Mouse (Mus musculus) liver, embryonic 15.5 days (tissue): ENCODE measurements around the gene Hunk. TPM values are rescaled to one million over a fixed set of nuclear protein-coding genes. Genes with fewer than 3 reads are reported as not detected.

Experiments
- ATAC-seq: fragments of 200-750 bp; cut with Nextera tagmentation; 2 replicates; pipeline ENCODE4 v1.8.0; 2017; ENCODE audit warnings: moderate number of reproducible peaks, mild to moderate bottlenecking, moderate library complexity; ENCODE audit not compliant: insufficient read depth
- H3K27ac ChIP-seq: fragments of 300-500 bp; sonication (generic); replicated peaks from 2 replicates; pipeline ENCODE4 v1.5.1; 2015; ENCODE audit warnings: mild to moderate bottlenecking, inconsistent platforms
- H3K27me3 ChIP-seq: fragments of 300-500 bp; sonication (generic); 2 replicates; pipeline ENCODE4 v1.6.1; 2015; ENCODE audit warnings: mild to moderate bottlenecking, inconsistent platforms
- H3K36me3 ChIP-seq: fragments of 300-500 bp; sonication (generic); replicated peaks from 2 replicates; pipeline ENCODE4 v1.6.1; 2015; ENCODE audit warnings: moderate library complexity, mild to moderate bottlenecking, inconsistent platforms
- H3K4me1 ChIP-seq: fragments of 300-500 bp; sonication (generic); replicated peaks from 2 replicates; pipeline ENCODE4 v1.6.1; 2015; ENCODE audit warnings: inconsistent platforms
- H3K4me2 ChIP-seq: fragments of 300-500 bp; sonication (generic); 2 replicates; pipeline ENCODE4 v1.6.1; 2015; ENCODE audit warnings: moderate library complexity, mild to moderate bottlenecking, inconsistent platforms
- H3K4me3 ChIP-seq: fragments of 300-500 bp; sonication (generic); replicated peaks from 2 replicates; pipeline ENCODE4 v1.5.1; 2015; ENCODE audit warnings: mild to moderate bottlenecking, inconsistent platforms
- H3K9ac ChIP-seq: fragments of 300-500 bp; sonication (generic); 2 replicates; pipeline ENCODE4 v1.6.1; 2015; ENCODE audit warnings: moderate library complexity, mild to moderate bottlenecking, inconsistent platforms
- H3K9me3 ChIP-seq: fragments of 300-500 bp; sonication (generic); replicated peaks from 2 replicates; pipeline ENCODE4 v1.6.1; 2016; ENCODE audit warnings: inconsistent platforms
- WGBS: fragments of 180-500 bp; shearing (Covaris S2); methylation state at CpG from one replicate; pipeline ENCODE4 v1.1.7; 2015; ENCODE audit warnings: mixed read lengths; ENCODE audit not compliant: insufficient replicate concordance; 5-methylcytosine and 5-hydroxymethylcytosine counted together
- polyA plus RNA-seq: library from polyadenylated mRNA; unstranded; fragments of >200 nt; fragmentation: Nextera tagmentation; extraction: Ambion mirVana; gene quantifications from 2 replicates; pipeline ENCODE4 v1.2.1, GENCODE M21; 2015

Hunk gene
- polyA plus RNA-seq, 1 experiment from 2014 or later: 1.2 TPM

DNA sequence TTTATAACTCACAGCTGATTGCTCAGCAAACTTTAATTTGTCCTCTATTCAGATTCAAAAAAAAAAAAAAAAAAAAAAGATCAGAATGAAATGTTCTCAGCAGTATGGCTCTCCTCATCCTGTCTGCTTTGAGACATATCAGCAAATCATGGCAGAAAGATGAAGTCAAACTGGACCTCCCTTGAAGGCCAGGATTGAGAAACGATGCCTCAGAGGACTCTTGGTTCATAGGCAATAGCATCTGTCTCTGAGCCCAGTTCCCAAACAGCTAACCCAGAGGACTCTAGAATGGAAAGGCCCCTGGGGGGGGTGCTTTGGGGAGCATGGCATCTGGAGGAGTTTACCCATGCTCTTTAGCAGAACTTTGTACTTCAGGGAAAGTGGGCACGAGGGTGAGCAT lies 119.9 kb downstream of the Hunk start:
- H3K4me3 ChIP-seq: no peak overlapping the region
- WGBS: 63% methylated on average over 2 of the region's 2 CpGs

DNA sequence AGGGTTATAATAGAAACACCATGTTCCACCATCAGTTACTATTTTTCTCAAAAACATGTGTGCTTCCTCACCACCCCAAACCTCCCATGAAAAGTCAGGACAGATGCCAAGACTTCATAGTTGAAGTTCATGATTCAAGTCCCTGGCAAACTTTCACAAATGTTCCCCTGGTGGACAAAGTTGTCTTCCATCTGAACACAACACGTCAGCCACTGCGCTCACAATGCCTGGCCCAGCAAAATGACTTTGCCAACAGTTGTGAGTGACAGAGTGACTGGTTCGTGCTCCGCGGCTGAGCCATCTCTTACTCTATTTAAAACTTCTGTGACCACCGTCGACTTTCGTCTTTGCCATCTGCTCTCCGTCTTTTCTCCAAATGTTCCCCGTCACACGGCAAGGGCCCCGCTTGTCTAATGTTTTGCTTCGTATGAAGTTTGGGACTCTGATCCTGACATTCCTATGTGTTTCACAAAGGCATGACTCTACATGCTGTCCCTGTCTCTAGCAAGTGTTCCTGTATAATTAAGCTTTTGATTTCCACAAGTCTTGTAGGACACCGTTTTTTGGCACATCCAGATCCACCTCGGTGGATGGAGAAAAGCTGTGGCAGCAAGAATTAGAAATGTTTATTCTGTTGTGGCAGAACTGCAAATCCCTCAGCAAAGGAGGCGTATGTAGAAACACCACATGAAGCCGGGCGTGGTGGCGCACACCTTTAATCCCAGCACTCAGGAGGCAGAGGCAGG lies 125.9 kb downstream of the Hunk start:
- Histone ChIP-seq H3K4me1 (no peaks in the 10 kb centered on the region), H3K36me3 (no peaks in the 10 kb centered on the region), H3K27ac (no peak overlapping the region), H3K4me3 (no peak overlapping the region), H3K9me3 (no peaks in the 10 kb centered on the region), H3K27me3 (no peaks in the 10 kb centered on the region), H3K9ac (no peak overlapping the region), H3K4me2 (no peak overlapping the region)
- no peak for ATAC-seq
- 76% methylated on average over 19 of the region's 19 CpGs for WGBS

More for the DNA sequence above, 119.9 kb downstream of the Hunk start:
- H3K27me3 ChIP-seq: no peaks in the 10 kb centered on the region
- no peak overlapping the region for H3K9ac ChIP-seq
- H3K27ac ChIP-seq: no peak overlapping the region
- H3K9me3 ChIP-seq: no peaks in the 10 kb centered on the region
- H3K4me1 ChIP-seq: no peaks in the 10 kb centered on the region
- no peaks in the 10 kb centered on the region for H3K36me3 ChIP-seq
- no peak for ATAC-seq
- no peak overlapping the region for H3K4me2 ChIP-seq

DNA sequence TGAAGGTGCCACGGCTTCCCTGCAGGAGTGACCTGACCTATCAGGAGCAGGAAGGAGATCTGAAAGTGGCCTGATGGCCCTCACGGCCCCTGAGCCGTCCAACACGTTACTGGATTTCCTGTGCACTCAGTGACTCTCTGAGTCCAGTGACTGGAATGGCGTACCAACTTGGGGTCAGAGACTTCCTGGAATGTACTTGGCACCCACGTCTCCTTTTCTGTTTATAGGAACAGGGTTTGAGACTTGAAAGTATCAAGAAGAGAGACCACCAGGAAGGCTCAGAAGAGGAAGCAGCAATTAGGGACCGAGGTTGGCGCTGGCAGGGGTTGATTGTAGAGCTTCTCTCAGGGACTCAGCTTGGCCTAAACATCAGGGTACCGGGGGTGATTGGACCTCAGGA lies 131.2 kb downstream of the Hunk start:
- Histone ChIP-seq H3K4me2 (no peak overlapping the region), H3K27me3 (no peaks in the 10 kb centered on the region), H3K9me3 (no peaks in the 10 kb centered on the region), H3K4me1 (no peaks in the 10 kb centered on the region), H3K9ac (no peak overlapping the region), H3K36me3 (no peaks in the 10 kb centered on the region), H3K27ac (no peak overlapping the region), H3K4me3 (no peak overlapping the region)
- no peak for ATAC-seq
- WGBS: 27% methylated on average over 9 of the region's 9 CpGs

DNA sequence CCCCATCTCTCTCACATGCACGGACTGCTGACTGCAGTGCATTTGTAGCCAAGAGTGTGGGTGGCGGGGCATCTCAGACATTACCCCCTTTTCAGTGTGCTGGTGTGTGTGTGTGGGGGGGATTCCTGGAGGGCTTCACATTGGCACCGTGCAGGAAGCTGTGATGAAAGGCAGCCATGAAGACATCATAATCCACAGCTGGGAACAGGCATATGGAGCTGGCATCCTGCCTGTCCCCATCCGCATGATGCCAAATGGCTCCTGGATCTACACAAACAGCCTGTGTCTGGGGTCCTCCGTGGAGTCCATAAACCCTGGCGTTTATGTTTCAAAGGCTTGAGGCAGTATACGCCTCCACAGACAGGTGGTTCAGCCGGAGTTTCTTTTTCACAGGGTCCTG lies 132.4 kb downstream of the Hunk start:
- no peak overlapping the region for H3K4me2 ChIP-seq

DNA sequence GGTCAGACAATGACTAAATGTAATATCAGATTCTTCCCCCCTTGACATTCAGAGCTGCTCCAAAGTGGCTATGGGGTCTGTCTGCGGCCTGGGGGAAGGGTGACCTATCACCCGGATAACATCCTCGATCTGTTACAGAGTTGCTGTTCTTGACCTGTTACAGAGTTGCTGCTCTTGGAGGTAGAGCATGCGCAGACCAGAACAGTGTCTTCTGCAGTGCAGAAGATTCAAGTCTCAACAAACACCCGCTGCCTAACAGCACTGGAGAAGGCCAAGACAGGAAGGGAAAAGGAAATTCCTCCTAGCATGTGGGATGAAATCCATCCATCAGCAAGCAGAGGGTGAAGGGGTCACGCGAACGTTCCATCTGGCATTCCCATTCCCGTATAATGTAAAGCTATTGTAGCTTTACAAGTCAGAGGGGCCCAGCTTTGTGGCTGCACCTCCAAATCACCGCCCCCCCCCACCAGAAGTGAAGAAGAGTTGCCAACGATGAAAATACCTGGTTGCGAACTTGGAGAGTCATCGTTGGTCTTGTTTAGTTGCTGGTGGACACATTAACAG lies 133.0 kb downstream of the Hunk start:
- H3K4me2 ChIP-seq: no peak overlapping the region
- no peaks in the 10 kb centered on the region for H3K9me3 ChIP-seq
- no peak overlapping the region for H3K9ac ChIP-seq
- ATAC-seq: no peak
- no peaks in the 10 kb centered on the region for H3K36me3 ChIP-seq
- no peaks in the 10 kb centered on the region for H3K4me1 ChIP-seq
- H3K4me3 ChIP-seq: no peak overlapping the region
- H3K27me3 ChIP-seq: no peaks in the 10 kb centered on the region
- no peak overlapping the region for H3K27ac ChIP-seq
- WGBS: 61% methylated on average over 13 of the region's 13 CpGs

More for the DNA sequence above, 132.4 kb downstream of the Hunk start:
- H3K27ac ChIP-seq: no peak overlapping the region
- H3K4me3 ChIP-seq: no peak overlapping the region
- H3K4me1 ChIP-seq: no peaks in the 10 kb centered on the region
- no peaks in the 10 kb centered on the region for H3K36me3 ChIP-seq
- ATAC-seq: no peak
- H3K9ac ChIP-seq: no peak overlapping the region
- no peaks in the 10 kb centered on the region for H3K9me3 ChIP-seq
- WGBS: 71% methylated on average over 8 of the region's 8 CpGs
- H3K27me3 ChIP-seq: no peaks in the 10 kb centered on the region

DNA sequence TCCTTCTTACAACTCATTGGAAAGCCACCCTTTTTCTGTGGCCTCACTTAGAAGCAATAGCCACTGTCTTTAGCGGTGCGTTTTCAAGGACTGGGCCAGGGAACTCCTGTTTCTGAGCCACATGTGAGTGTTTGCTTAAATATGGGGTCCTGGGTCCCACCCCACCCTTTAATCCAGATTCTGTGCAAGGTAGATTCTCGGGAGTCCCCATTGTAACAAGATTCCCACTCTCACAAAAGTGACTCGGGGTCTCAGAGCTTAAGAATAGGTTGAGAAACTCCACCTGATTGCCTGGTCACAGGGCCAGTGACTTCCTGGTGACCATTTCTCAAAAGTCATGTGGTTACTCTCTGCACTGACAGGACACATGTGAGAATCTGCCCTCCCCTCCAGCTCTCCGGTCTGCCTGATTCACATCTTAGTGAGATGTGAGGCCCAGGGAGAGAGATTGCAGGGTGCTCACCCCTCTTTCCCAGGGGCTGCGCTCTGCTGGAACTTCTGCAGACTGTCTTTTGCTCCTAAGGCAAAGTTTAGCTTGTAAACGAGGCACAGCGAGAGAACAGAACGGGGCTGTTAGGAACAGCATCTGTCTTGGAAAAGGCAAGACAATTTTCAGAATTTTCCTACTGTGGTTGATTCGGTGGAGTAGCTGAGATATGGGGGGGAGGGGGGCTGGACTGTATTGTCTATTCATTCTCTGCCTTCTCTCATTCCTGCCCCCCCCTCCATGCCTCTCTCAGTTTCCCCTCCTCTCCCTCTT lies 135.6 kb downstream of the Hunk start:
- no peak overlapping the region for H3K4me3 ChIP-seq
- no peak overlapping the region for H3K4me2 ChIP-seq
- no peak overlapping the region for H3K9ac ChIP-seq
- no peaks in the 10 kb centered on the region for H3K4me1 ChIP-seq
- H3K9me3 ChIP-seq: no peaks in the 10 kb centered on the region
- H3K27ac ChIP-seq: no peak overlapping the region
- H3K36me3 ChIP-seq: no peaks in the 10 kb centered on the region
- ATAC-seq: no peak
- 23% methylated on average over 10 of the region's 10 CpGs for WGBS
- H3K27me3 ChIP-seq: no peaks in the 10 kb centered on the region

DNA sequence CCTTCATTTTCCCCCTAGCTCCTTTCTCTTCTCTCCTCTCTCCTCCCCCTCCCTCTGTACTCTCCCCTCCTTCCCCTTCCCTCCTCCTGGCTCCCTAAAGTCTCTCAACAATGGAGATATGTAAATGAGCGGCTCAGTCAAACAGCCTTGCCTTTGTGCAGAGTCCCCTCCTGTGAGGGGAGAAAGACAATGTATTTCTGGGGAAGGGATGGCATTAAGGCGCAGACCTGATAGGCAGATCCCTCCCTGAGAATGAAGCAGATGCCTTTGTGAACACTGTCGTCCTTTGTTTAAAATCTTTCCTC lies 136.1 kb downstream of the Hunk start:
- H3K9me3 ChIP-seq: no peaks in the 10 kb centered on the region
- H3K4me2 ChIP-seq: no peak overlapping the region
- H3K9ac ChIP-seq: no peak overlapping the region
- ATAC-seq: no peak
- no peaks in the 10 kb centered on the region for H3K4me1 ChIP-seq
- no peak overlapping the region for H3K27ac ChIP-seq
- WGBS: 39% methylated on average over 3 of the region's 3 CpGs
- no peaks in the 10 kb centered on the region for H3K27me3 ChIP-seq
- no peaks in the 10 kb centered on the region for H3K36me3 ChIP-seq
- no peak overlapping the region for H3K4me3 ChIP-seq

DNA sequence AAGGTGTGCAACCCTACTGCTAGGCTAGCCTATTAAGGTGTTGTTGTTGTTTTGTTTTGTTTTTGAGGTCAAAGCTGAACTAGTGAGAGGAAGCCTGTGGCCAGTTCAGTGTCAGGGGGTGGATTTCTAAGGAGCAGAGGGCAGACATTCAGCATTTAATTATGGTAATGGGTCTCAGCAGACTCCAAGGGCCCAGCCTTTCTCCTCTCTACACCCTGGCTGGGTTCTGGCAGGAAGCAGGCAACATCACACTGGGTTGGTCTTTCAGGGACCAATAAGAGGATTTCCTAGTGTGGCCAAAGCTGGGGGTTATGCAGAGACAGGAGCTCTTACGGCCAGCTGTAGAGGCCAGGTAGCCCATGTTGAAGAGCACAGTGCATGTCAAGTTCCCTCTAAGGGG lies 136.8 kb downstream of the Hunk start:
- ATAC-seq: no peak
- 64% methylated on average over 1 of the region's 1 CpGs for WGBS

DNA sequence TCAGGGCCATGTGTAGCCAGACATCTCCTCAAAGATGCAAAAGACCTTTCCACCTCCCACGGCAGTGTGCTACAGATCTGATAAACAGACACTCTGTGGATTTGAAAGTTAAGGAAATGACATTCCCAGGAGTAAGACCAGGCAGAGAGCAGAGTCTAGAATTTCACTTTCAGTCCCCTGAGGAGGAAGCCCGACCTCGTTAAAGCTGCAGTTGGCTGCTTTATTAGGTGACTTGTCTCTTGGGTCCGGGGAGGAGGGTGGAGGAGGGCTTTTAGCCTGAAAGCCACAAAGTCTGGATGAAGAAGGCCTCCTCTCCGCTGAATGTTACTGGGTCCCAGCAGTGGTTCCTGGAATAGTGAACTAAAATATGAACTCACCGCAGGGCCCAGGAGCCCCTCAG lies 137.6 kb downstream of the Hunk start:
- 28% methylated on average over 6 of the region's 6 CpGs for WGBS
- H3K27ac ChIP-seq: no peak overlapping the region
- no peak for ATAC-seq

More for the DNA sequence above, 136.8 kb downstream of the Hunk start:
- no peak overlapping the region for H3K4me2 ChIP-seq
- H3K27me3 ChIP-seq: no peaks in the 10 kb centered on the region
- H3K36me3 ChIP-seq: no peaks in the 10 kb centered on the region
- no peaks in the 10 kb centered on the region for H3K4me1 ChIP-seq
- H3K9ac ChIP-seq: no peak overlapping the region
- H3K27ac ChIP-seq: no peak overlapping the region
- no peak overlapping the region for H3K4me3 ChIP-seq
- H3K9me3 ChIP-seq: no peaks in the 10 kb centered on the region

DNA sequence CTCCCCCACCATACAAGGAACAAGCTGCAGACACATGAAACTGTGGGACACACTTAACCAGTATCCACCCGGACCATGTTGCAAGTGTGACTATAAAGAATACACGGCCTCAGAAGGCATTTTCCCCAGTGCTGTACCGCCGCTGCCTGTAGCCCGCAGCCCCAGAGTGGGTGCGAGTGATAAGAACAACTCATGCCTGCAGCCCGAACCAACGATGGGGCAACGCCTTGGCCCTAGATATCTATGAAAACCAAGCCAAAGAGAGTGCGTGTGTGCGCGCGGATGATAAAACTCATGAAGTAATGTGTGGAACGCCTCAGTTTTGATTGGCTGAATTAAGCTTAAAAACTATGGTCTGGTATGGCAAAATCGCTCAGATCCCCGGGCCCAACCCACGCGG lies 138.1 kb downstream of the Hunk start:
- WGBS: 66% methylated on average over 18 of the region's 18 CpGs
- no peaks in the 10 kb centered on the region for H3K36me3 ChIP-seq

More for the DNA sequence above, 137.6 kb downstream of the Hunk start:
- no peak overlapping the region for H3K9ac ChIP-seq
- no peaks in the 10 kb centered on the region for H3K4me1 ChIP-seq
- H3K4me2 ChIP-seq: no peak overlapping the region
- no peaks in the 10 kb centered on the region for H3K27me3 ChIP-seq
- H3K4me3 ChIP-seq: no peak overlapping the region
- no peaks in the 10 kb centered on the region for H3K36me3 ChIP-seq
- no peaks in the 10 kb centered on the region for H3K9me3 ChIP-seq

DNA sequence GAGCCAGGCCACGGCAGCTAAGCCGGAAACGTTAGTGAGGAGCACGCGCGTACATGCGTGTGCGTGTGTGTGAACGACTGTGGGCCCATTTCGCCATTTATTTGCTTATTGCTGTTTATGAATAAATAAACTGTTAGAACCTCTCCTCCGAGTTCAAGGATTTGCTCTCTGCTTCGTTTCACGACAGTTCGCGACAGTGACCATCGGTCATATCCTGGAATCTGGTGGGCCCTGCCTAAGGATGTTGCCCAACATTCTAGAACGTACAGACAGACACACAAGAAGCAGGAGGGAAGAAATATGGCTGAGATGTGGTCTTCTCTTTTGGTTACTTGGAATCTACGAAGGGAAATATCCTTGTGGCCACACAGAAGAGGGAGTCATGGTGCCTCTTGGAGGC lies 138.6 kb downstream of the Hunk start:
- Histone ChIP-seq H3K9ac (no peak overlapping the region), H3K27ac (no peak overlapping the region), H3K4me2 (no peak overlapping the region), H3K9me3 (no peaks in the 10 kb centered on the region), H3K4me3 (no peak overlapping the region), H3K4me1 (no peaks in the 10 kb centered on the region), H3K27me3 (no peaks in the 10 kb centered on the region), H3K36me3 (no peaks in the 10 kb centered on the region)
- no peak for ATAC-seq
- 82% methylated on average over 18 of the region's 18 CpGs for WGBS

More for the DNA sequence above, 138.1 kb downstream of the Hunk start:
- Histone ChIP-seq H3K9ac (no peak overlapping the region), H3K4me1 (no peaks in the 10 kb centered on the region), H3K27ac (no peak overlapping the region), H3K27me3 (no peaks in the 10 kb centered on the region), H3K9me3 (no peaks in the 10 kb centered on the region), H3K4me3 (no peak overlapping the region), H3K4me2 (no peak overlapping the region)
- ATAC-seq: no peak
